Mouse (Mus musculus) heart, postnatal 25 days (tissue): ENCODE results near the gene Kcns1. TPM values are rescaled to one million over a fixed set of nuclear protein-coding genes. Genes with fewer than 3 reads are reported as not detected.
"Not testable (repeated sequence)": the region's sequence is repeated elsewhere in the genome, so short reads cannot be mapped to it uniquely, and the experiment has no call there.

ENCODE experiments used
- DNase-seq: peaks from one replicate; pipeline ENCODE4 v3.0.0; 2022; ENCODE audit warnings: low spot score
- intact Hi-C: fragments of 180-260 bp; cut with DNase I; formaldehyde crosslinking; loops from one replicate; pipeline ENCODE4 v1.15.1; 2025
- total RNA-seq, 2 experiments: library from RNA; stranded (reverse); gene quantifications; 2 replicates each; pipeline ENCODE4 v1.2.3; 2021

Kcns1 gene
- total RNA-seq, result not detected

DNA sequence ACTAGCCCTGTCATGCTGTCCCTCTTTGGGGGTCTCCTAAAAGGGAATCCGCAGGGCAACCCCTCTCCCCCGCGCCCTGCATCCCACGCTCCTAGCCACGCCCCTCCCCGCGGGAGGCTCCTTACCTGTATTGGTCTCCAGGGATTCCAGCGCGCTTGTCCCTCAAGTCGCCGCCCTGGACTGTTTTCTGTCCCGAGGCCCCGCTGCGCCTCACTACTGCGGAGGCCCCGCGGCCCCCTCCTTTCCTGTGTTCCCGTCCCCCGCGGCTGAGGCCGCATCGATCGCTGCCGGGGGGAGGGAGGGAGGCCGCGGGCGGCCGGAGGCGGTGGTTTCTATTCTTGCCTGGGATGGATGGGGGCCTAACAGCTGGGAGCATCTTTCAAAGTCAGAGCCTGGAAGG lies at the start of gene Kcns1:
Kcns1 (minus strand) TSS at position 212 of the 400 bp plus-strand sequence.
- DNase-seq, result no peak
- intact Hi-C loops, result no loop called here

DNA sequence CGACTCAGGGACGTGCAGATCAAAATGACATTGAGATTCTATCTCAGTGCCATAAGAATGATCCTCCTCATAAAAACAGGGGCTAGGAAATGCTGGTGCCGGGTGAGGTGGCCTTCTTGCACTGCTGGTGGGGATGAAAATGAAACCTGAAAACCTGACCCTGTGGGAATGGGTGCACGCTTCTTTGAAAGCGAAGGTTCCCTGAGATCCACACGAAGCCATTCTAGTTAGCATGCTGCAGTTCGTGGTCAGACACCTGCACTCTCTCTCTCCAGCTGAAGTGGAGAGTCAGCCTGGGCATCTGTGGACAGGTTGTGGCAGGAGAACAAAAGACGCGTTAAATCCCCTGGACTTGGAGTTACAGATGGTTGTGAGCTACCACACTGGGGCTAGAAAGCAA lies 48.4 kb upstream of the Kcns1 start:
- intact Hi-C loops, result no loop called here
- DNase-seq, result no peak

DNA sequence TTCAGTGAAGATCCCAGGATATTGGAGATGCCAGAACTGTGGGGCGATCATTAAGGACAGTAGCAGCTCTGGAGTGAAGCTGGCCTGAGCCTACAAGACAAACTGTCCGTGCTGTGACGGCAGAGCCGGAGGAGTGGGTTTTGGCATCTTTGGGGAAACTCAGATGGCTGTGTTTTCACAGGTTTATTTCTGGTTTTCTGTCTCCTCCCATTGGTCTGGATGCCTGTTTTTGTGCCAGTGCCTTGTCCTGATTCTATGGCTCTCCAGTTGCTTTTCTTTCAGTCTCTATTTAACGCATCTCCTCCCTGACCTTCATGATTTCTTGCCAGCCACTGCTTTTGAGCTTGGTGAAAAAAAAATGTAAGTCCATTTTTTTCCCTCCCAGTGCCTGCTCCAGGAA lies 41.8 kb upstream of the Kcns1 start:
- no peak for DNase-seq

DNA sequence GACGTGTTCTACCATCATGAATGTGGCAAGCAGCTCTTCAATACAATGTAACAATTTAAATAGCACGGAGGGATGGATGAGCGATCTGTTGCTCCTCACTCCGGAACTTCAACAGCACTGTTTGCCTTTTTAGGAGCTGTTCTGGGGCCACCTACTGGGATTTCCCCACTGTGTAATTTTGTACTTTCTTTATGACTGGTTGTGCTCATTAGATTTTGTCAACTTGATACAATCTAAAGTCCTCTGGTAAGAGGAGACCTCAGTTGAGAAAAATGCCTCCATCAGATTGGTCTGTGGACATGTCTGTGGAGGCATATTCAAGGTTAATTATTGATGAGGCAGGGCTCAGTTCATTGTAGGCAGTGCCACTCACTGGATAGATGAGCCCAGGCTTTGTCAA lies 40.0 kb upstream of the Kcns1 start:
- intact Hi-C loops, result no loop called here
- no peak for DNase-seq

More for the DNA sequence above, 41.8 kb upstream of the Kcns1 start:
- intact Hi-C loops, result no loop called here

DNA sequence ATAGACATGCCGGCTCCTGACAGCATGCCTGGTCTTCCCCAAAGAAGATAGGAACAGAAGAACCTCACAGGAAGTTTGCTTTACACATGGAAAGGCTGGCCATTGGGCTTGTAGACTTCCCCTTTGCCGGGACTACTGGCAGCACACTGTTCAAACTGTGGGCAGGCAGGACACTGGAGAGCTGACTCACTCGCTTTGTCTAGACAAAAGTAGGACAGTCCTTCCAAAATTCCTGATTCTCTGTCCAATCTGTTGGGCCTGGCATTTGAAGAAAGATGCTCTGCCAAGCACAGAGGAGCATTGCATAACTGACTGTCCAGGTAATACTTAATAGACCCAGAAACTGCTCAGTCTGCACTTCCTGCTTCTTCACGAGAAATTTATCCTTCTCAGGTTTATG lies 35.8 kb upstream of the Kcns1 start:
- intact Hi-C loops, result no loop called here

DNA sequence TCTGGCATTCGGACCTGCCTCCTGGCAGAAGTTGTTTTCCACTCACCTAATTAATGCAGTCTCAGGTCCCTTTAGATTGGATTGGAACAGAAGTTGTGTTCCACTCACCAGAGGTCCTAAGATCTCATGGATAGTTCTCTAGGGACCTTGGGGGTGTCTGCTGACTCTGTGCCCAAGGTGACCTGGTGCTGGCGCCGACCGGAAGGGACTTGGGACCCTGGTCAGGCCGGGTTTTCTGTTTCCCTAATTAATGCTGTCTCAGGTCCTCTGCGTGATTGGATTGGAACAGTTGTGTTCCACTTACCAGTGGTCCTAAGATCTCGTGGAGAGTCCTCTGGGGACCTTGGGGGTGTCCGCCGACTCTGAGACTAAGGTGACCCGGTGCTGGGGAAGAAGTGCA lies 35.1 kb upstream of the Kcns1 start:
- DNase-seq, intact Hi-C loops: not testable (repeated sequence)

More for the DNA sequence above, 35.8 kb upstream of the Kcns1 start:
- no peak for DNase-seq

DNA sequence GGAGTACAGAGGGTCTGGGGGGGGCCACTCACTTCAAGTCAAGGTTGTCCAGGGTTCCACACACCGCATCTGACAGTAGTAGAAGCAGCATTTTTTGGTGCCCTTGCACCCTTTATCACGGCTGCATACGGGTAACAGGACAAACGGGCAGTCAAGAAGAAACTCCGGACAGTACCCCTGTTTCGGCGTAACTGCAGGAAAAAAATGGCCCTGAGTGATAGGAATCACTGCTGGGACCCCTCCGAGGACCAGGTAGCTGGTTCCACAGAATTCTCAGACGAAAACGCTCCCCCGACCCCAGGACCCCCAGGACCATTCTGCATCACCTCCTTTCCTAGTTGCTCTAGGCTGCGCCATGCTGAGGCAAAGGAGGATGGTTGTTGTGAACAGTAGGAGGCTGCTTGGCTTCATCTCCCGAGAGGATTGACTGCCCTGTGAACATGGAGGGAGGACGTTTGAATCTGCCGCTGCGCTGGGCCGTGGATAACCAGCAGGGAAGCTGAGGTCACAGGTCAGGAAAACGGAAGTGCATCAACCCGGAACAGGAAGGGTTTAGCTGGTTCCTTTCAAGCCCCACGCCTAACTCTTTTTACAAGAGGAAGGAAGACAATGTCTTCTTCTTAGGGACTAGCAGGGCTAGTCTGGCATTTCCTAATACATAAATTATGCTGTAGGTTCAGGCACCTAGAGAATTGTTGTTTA lies 28.9 kb upstream of the Kcns1 start, which contains the start of gene Wfdc15a:
Wfdc15a (minus strand) TSS at position 505 of the 702 bp plus-strand sequence.
- DNase-seq, result no peak
- intact Hi-C loops, result no loop called here

DNA sequence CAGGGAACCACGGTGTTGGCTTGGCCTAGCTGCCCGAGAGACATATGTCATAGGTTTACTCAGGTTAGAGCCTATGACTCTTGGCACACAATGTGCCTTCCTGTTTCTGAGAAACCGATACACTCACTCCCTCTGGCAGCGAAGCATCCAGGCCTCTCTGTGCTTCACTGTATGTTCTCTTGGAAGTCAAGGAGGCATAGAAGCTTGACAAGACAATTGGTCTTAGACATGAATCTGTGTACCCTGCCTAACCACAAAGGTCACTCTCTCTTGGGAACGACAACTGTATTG lies 25.7 kb upstream of the Kcns1 start:
- no peak for DNase-seq
- intact Hi-C loops, result no loop called here

DNA sequence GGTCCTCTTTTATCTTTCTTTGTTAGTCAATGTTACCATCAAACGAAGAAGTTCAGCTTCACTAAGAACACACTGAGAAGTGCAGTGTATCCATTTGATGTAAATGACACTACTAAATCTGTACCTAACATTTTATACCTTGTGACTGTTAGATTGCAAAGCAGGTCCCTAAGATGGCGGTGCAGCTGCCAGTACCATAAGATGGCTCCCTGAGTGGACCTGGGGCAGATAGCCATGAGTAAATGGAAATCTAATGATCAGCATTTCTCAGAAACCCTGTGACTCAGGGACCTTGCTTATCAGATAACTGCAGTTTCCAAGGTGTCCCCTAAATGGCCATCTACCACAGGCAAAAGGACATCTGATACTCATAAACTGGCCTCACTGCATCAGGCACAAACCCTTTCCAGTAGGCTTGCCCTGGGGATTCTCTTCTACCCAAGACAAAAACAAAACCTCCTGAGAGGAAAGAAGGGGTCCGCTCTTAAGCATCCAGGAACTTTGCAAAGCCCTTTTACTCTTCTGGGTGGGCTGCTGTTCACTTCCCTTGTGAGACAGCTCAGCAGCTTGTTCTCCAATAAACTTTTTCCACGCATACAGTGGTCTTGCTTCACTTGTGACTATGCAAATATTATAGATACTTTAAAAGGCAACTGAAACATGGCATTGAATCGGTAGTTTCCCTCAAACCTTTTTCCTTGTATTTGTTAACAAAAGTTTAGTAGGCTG lies 25.2 kb upstream of the Kcns1 start:
- no peak for DNase-seq
- intact Hi-C loops, result no loop called here

DNA sequence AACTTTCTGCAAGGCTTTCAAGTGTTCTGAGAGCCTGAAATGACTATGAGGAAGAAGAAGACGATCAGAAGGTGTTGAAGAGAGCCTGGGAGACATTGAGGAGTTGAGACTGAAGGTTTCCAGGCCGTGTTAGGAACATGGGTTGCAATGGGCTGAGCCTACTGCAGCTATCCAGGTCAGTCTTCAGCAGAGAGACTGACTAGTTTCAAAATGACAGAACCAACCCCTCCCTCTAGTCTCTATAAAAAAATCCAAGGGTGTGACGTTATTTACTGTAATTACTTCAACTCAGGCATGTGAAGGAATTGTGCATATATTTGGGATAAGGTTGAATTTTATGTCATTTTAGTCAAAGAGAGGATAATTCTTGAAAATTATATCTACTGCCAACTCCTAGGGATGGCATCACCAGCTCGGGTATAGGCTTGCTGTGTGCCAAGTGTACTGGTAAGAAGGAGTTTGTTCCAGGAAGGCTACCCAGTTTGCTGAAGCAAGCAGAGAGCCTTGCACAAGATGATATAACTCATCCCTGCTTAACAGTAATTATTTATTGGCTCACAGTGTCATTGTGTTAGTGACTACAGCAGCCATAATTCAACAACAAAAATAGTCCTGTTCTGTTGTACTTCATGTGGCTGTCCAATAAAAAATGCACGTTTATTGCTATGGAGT lies 24.2 kb upstream of the Kcns1 start:
- intact Hi-C loops, result no loop called here
- DNase-seq, result no peak

DNA sequence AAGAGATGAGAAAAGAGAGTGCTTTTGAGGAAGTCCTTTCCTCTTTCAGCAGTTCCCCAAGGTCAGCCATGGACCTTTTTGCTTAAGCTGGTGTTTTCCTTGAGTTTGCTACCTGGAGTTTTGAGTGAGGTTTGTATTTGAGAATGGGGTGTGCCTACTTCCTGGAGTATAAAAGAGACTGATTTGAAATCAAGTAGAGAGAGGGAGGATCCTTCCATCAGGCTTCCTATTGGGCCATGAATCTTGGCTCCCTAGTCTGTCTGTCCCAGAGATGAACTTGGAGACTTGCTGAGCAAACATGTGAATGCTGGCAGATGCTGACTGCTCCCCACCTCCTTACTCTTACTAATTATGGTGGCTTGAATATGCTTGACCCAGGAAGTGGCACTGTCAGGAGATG lies 21.4 kb upstream of the Kcns1 start:
- DNase-seq, result no peak
- intact Hi-C loops, result no loop called here

DNA sequence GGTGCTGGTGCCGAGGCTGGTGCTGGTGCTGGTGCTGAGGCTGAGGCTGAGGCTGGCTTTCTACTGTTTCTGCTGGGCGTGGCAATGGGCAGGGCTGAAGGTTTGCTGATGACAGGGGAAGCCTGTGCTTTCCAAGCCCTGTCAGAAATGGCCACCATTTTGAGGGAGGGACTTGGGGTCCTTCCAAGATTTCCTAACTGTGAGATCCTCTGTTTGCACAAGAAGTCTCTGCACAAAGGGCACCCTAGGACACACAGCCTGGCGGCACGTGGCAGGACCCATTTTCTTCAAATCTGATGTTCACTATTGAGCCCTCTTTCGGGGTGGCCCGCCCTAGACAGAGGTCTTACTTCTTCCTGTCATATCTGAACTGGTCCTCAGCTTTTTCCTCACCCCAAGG lies 19.7 kb upstream of the Kcns1 start, which contains the start of gene Wfdc12:
Wfdc12 (minus strand) TSS at position 33 of the 400 bp plus-strand sequence.
- intact Hi-C loops, result no loop called here
- no peak for DNase-seq

DNA sequence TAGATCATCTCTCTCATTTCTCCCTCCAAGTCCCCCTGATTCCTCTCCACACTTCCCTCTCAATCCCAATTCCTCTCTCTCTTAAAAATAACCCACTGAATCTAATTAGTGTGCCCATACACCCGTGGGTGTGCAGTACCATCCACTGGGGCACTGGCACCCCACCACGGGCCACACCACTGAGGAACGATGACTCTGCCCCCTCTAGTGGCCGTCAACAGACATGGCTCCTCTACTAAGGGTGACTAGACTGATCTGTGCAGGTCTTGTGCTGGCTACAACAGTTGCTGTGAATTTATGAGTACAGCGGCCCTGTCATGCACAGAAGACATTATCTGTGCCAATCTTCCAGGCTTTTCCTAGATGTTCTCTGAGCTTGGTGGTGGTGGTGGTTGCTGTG lies 17.8 kb upstream of the Kcns1 start:
- intact Hi-C loops, result no loop called here

DNA sequence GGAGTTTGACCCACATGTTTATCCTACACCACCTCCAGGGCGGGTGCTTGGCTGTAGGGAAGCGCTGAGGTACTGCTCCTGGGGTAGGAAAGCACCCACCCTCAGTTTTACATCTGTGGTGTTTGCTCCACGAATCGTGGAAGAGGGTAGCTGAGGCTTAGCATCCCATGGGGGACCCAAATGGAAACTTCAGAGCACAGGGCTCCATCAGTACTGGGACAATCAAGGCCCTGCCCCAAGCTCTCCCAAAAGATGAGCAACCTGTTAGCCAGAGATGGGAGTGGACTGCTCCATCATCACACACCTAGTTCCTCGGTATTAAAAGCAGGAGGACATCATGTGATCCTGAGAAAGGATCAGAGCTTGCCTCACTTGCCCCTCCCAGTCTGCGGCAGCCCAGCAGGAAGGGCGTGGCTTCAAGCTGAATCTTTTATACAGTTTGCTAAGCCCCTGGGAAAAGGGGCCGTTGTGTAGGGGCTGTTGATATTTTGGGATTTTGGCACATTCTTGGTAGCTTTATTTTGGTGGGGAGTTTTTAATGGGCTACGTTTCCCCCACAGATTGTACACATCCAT lies 13.3 kb upstream of the Kcns1 start:
- intact Hi-C loops, result no loop called here
- DNase-seq, result no peak

More for the DNA sequence above, 17.8 kb upstream of the Kcns1 start:
- no peak for DNase-seq

DNA sequence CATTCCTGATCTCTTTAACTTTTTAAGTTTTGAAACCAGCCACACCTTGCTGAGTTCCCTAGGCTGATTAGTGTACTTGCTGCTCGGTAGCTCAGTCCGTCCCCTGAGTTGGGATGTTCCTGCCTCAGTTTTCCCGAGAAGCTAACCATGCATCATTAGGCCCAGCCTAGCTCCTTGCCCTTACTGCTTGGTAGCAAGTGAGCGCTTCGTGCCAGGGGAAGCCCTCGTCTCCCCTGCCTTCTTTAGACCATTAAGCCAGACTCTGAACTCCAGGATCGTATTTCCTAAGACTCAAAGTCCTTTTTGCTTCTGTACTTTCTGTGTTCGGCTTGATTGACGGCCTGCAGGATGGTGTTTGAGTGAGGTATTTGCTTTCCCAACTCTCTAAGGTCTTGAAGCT lies 12.4 kb upstream of the Kcns1 start:
- no peak for DNase-seq
- intact Hi-C loops, result no loop called here

DNA sequence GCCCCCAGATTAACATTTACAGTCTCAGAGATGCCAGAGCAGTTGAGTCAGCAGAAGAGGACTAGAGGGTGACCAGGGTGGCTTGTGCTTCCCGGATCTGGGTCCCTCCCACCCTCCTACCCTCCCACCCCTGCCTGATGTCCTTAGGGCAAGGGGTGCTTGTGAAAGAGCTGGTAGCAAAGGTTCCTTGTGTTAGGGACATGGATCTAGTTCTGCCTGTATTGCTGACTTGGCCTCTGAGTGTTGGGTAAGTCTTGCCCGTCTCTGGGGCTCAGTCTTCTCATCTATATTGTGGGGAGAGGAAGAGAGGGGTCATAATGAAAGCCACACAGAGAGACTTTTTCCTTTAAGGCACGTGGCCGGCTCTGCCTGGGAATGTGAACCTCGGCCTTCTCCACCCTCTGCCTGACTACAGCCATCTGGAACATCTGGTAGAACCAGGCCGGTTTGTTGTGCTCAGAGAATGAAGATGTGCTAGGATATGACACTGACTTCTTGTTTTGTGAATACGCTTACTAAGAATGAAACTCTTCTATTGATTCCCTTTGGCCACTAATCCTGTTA lies 11.9 kb upstream of the Kcns1 start, which contains the start of gene Wfdc5:
Wfdc5 (minus strand) TSS at position 51 of the 564 bp plus-strand sequence.
- no peak for DNase-seq
- intact Hi-C loops, result no loop called here

DNA sequence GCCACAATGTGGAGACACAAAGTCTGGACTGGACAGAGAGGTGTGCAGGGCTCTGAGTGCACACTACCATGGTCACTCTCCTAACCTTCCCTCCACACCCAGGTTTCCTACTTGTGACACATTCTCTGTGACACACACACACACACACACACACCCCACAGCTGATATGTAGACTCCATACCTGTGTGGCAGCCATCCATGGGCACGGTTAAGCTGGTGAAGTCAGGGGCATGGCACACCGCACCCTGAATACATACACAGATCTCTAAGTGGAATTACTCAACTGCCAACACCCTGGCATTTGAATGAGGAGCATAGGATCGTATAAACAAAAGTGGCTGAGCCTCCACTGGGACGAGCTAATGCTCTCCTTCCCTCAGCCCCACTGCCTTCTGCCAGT lies 9.9 kb upstream of the Kcns1 start:
- intact Hi-C loops, result loop anchor here (2.0 kb wide), 2 partner anchors 46 to 78 kb away; no protein-coding TSS in a partner anchor

DNA sequence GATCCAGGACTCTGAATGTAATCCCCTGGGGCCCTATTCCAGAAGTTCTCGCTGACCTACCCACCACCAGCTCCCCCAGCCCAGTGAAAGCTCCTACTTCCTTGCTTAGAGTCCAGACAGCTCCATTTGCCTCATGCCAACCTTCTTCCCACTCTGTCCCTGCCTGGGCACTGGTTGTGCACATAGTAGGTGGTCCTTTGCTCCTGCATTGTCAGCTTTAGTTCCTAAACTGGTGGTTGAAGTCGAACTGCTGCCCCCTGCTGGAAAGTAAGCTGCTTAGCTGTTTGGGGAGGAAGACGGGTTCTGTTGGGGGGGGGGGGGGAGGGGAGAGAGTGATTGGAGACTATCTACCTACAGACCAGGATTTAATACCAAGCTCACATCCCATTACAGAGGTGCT lies 9.2 kb upstream of the Kcns1 start:
- DNase-seq, result no peak
- intact Hi-C loops, result loop anchor here (2.0 kb wide), 2 partner anchors 45 to 77 kb away; no protein-coding TSS in a partner anchor

More for the DNA sequence above, 9.9 kb upstream of the Kcns1 start:
- DNase-seq, result no peak

DNA sequence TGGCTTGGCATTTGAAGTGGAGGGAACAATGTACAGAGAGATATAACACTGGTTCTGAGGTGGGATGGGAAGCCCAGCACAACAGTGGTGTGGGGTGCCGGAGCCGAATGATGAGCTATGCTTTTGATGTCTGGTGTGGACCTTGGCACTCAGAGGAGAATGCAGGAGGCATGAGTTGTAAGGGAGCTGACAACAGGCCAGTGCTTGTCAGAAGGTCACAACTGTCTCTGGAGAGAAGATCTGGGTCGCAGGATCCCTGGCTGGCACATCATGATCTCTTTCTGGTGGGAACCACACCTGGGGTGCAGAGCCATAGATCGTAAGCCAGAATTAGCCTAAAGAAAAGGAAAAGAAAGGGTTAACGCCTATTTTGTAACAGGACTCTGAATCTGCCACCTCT lies 6.9 kb upstream of the Kcns1 start:
- DNase-seq, result no peak
- intact Hi-C loops, result no loop called here

DNA sequence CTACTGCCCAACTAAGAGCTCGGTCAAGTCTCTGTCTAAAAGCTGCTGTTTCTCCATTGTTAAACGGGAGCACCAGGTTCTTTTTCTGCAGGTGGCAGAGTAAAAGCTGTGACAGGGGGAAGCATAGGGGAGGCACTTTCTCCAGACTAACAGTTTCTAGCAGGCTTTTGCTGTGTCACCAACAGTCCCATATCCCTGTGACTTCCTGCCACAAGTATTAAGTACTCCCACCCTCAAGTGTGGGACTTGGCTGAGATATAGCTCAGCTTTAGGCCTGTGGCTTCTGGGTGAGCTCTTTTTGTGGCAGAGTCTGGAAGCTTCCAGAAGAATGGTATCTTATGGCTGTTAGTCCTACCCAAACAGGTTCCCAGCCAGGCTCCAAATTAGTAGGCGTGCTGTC lies 4.9 kb upstream of the Kcns1 start:
- no peak for DNase-seq
- intact Hi-C loops, result no loop called here
